Mouse (Mus musculus) hindbrain, postnatal 0 days (tissue): ENCODE data around the gene Tnfsf11. TPM values are rescaled to one million over a fixed set of nuclear protein-coding genes. Genes with fewer than 3 reads are reported as not detected.

Source experiments
- ATAC-seq: fragments of 200-750 bp; cut with Nextera tagmentation; 2 replicates; pipeline ENCODE4 v1.8.0; 2017; ENCODE audit warnings: mild to moderate bottlenecking, moderate TSS enrichment, moderate library complexity
- DNase-seq: peaks from one replicate; pipeline ENCODE4 v3.0.0-alpha.2; 2015; ENCODE audit warnings: low spot score
- H3K27ac ChIP-seq: fragments of 300-500 bp; sonication (generic); 2 replicates; pipeline ENCODE4 v1.5.1; 2014; ENCODE audit warnings: mild to moderate bottlenecking
- H3K27me3 ChIP-seq: fragments of 300-500 bp; sonication (generic); 2 replicates; pipeline ENCODE4 v1.6.1; 2014; ENCODE audit warnings: low read length, mixed read lengths; ENCODE audit not compliant: insufficient read depth
- H3K36me3 ChIP-seq: fragments of 300-500 bp; sonication (generic); 2 replicates; pipeline ENCODE4 v1.6.1; 2014; ENCODE audit warnings: low read length, mixed read lengths; ENCODE audit not compliant: insufficient read depth
- H3K4me1 ChIP-seq: fragments of 300-500 bp; sonication (generic); 2 replicates; pipeline ENCODE4 v1.6.1; 2014; ENCODE audit warnings: antibody characterized with exemption, low read length, mixed read lengths; ENCODE audit not compliant: insufficient read depth
- H3K4me2 ChIP-seq: fragments of 300-500 bp; sonication (generic); 2 replicates; pipeline ENCODE4 v1.6.1; 2014; ENCODE audit warnings: low read depth, mild to moderate bottlenecking, low read length, moderate library complexity, mixed read lengths
- H3K4me3 ChIP-seq: fragments of 300-500 bp; sonication (generic); 2 replicates; pipeline ENCODE4 v1.5.1; 2014; ENCODE audit warnings: low read length
- H3K9ac ChIP-seq: fragments of 300-500 bp; sonication (generic); replicated peaks from 2 replicates; pipeline ENCODE4 v1.6.1; 2014; ENCODE audit warnings: mild to moderate bottlenecking, low read length, moderate library complexity, mixed read lengths
- H3K9me3 ChIP-seq: fragments of 300-500 bp; sonication (generic); 2 replicates; pipeline ENCODE4 v1.6.1; 2016; ENCODE audit warnings: low read length, mixed read lengths
- CTCF ChIP-seq: IDR thresholded peaks from 2 replicates; pipeline ENCODE4 v1.5.1; 2016; ENCODE audit warnings: antibody characterized with exemption, control low read depth, low read depth
- WGBS: fragments of 180-500 bp; shearing (Covaris S2); extraction: QIAGEN DNeasy Blood & Tissue Kit; methylation state at CpG from one replicate; pipeline ENCODE4 v1.1.7; 2014; 5-methylcytosine and 5-hydroxymethylcytosine counted together
- polyA plus RNA-seq: library from polyadenylated mRNA; unstranded; fragments of >200 nt; fragmentation: Nextera tagmentation; extraction: Ambion mirVana; gene quantifications from 2 replicates; pipeline ENCODE4 v1.2.1, GENCODE M21; 2015
- total RNA-seq: library from RNA; depleted of rRNA; stranded (reverse); fragments of >200 nt; gene quantifications from 2 replicates; pipeline ENCODE4 v1.2.3, GENCODE M21; 2014

Tnfsf11 gene
- total and polyA plus RNA-seq, 2 experiments from 2014 or later: not detected

DNA sequence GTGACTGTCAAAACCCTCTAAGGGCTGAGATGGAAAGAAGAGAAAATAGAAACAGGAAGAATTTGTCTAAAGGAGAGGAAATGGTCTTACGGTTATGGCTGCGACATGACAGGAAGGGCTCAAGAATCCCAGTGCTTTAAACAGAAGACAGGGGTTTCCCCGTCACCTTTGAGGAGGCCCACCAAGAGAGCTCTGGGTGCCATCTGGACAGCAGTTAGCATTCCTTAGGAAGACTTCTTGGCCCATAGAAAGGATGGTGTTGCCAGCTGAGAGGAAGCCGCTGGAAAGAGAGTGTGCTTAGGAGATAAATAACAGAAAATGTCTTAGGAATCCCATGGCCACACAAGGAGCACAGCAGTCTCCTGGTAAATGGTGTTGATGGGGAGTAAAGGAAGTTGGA lies 34.3 kb upstream of the Tnfsf11 start:
- H3K36me3 ChIP-seq: no peaks in the 10 kb centered on the region

DNA sequence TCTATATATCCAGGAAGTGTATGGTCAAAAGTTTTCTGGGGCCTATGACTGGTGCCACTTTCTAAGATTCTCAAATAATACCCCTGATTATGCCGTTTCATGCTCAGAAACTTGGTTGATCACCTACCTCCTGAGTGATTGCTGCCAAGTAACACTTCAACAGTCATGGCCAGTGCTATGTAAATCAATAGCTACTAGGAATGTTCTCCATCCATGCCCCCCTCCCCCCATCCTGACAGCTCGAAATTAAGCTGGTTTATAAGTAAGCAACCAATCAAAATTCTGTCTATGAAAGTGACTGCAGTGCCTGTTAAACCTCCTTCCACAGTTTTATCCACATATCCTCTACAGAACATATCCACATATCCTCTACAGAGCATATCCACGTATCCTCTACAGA lies 25.5 kb upstream of the Tnfsf11 start:
- H3K36me3 ChIP-seq: no peaks in the 10 kb centered on the region
- H3K9ac ChIP-seq: no peak overlapping the region
- H3K4me1 ChIP-seq: no peaks in the 10 kb centered on the region
- no peak overlapping the region for H3K4me3 ChIP-seq
- TF ChIP-seq CTCF: no peak
- DNase-seq (no peak), ATAC-seq (no peak)
- H3K4me2 ChIP-seq: no peak overlapping the region
- no peak overlapping the region for H3K27ac ChIP-seq
- no peaks in the 10 kb centered on the region for H3K27me3 ChIP-seq
- WGBS: 81% methylated on average over 3 of the region's 3 CpGs
- no peaks in the 10 kb centered on the region for H3K9me3 ChIP-seq

More for the DNA sequence above, 34.3 kb upstream of the Tnfsf11 start:
- H3K9me3 ChIP-seq: no peaks in the 10 kb centered on the region
- H3K9ac ChIP-seq: no peak overlapping the region
- 88% methylated on average over 4 of the region's 4 CpGs for WGBS
- no peak for DNase-seq
- H3K4me2 ChIP-seq: no peak overlapping the region
- H3K27ac ChIP-seq: no peak overlapping the region
- no peaks in the 10 kb centered on the region for H3K4me1 ChIP-seq
- no peak for TF ChIP-seq CTCF
- ATAC-seq: no peak
- H3K27me3 ChIP-seq: no peaks in the 10 kb centered on the region
- H3K4me3 ChIP-seq: no peak overlapping the region

DNA sequence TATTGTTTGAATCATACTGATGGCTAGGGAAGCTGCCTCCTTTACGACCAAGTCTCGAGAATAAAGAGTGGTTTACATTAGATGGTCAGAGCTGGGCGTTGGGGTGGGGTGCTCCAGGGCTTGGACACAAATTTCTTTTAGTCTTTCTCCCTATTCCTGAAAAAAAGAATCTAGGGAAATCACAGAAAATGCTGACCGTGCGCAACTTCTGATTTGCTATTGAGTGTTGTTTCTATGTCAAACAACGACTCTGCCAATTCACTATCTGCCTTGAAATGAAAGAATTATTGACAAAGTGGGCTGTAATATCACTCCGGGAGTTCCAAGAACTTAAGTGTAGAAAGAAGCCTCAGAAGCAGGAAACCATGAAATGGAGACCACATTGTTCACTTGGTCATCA lies 23.5 kb upstream of the Tnfsf11 start:
- Histone ChIP-seq H3K27ac (no peak overlapping the region), H3K9me3 (no peaks in the 10 kb centered on the region), H3K4me1 (no peaks in the 10 kb centered on the region), H3K36me3 (no peaks in the 10 kb centered on the region), H3K4me2 (no peak overlapping the region), H3K9ac (no peak overlapping the region), H3K4me3 (no peak overlapping the region), H3K27me3 (no peaks in the 10 kb centered on the region)
- ATAC-seq (no peak), DNase-seq (no peak)
- no peak for TF ChIP-seq CTCF
- WGBS: 69% methylated on average over 7 of the region's 7 CpGs

DNA sequence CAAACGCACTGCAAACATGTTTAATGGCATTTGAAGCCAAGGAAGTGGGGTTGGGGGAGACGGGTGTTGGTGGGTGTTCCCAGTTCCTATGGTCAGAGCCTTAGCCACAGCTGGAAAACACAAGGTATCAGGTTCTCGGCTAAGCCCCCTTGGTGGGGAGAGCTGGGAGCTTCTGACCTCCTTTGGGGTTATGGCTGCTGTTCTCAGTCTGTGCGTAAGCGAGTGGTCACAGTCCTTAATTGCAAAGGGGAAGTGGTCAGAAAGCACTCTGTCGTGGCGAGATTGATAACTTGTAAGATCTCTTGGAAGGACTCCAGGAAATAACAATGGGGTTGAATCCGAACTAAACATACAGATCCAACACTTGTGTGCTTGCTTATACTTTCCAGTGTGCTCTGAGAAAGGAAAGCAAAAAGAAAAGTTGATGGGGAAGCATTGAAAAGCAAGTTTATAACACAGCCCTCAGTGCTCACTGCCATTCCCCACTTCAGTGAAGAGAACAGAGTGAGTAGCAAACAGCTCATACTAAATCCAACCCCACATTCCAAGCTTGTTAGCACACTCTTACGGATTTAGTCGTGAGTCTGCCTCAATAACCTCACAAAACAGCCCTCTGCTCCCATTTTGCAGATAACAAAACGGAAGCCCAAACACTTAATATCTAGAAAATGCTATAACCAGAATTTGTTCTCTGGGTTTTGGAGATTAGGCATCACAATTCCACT lies 22.9 kb upstream of the Tnfsf11 start:
- no peaks in the 10 kb centered on the region for H3K36me3 ChIP-seq
- no peaks in the 10 kb centered on the region for H3K9me3 ChIP-seq
- DNase-seq: no peak
- TF ChIP-seq CTCF: no peak
- no peak for ATAC-seq
- WGBS: 51% methylated on average over 11 of the region's 11 CpGs
- H3K27me3 ChIP-seq: no peaks in the 10 kb centered on the region
- H3K4me3 ChIP-seq: no peak overlapping the region
- H3K9ac ChIP-seq: no peak overlapping the region
- H3K4me1 ChIP-seq: no peaks in the 10 kb centered on the region
- H3K27ac ChIP-seq: no peak overlapping the region
- no peak overlapping the region for H3K4me2 ChIP-seq

DNA sequence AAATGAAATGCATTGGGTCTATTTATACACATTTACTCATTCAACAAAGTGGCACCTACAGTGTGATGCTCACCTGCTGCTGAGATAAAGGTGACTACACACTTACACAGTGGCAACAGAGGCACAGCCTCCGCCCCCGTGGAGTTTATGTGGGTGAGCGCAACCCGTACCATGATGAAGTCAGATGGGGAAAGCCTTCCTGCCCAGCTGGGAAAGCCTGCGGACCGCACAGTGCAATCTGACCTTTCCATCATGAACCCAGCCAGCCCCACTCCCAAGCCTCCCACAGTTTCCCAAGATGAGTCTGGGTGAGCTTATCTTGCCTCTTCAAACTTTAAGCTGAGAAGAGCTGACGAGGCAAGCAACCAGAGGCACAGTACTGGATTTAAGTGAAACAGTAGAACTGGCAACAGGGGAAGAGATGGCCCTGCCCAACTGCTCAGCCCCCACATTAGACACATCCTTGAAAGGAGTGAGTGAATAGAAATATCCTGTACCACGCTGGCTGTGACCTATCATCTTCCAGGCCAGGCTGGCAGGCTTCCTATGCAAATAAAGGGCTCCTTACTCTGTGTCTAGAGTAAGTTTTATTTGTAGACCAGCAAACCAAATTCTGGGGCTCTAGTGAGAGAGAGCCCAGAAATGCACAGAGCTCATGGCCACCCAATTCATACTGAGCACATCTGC lies 22.1 kb upstream of the Tnfsf11 start:
- H3K4me1 ChIP-seq: no peaks in the 10 kb centered on the region
- no peaks in the 10 kb centered on the region for H3K9me3 ChIP-seq
- H3K36me3 ChIP-seq: no peaks in the 10 kb centered on the region
- H3K27me3 ChIP-seq: no peaks in the 10 kb centered on the region
- no peak for TF ChIP-seq CTCF
- H3K9ac ChIP-seq: no peak overlapping the region
- H3K4me2 ChIP-seq: no peak overlapping the region
- 80% methylated on average over 8 of the region's 8 CpGs for WGBS
- ATAC-seq: no peak
- no peak overlapping the region for H3K27ac ChIP-seq
- no peak overlapping the region for H3K4me3 ChIP-seq
- DNase-seq: no peak

DNA sequence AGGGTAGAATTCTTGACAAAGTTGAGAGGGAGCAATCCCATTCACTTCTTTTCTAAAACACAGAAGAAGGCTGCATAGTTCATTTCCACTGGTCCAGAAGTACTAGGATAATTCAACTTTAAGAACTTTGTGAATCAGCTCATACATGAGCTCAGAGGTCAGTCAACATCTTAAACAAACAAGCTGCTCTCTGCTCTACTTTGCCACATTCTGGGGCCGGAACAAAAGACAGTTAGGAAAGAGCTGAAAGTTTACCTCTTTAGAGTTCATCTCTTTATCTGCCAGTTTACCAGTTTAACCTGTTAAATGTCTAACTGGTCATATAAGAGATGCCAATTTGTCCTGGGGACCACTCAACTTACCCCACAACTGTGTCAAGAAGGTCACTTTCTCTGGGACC lies 15.5 kb upstream of the Tnfsf11 start:
- H3K36me3 ChIP-seq: no peaks in the 10 kb centered on the region
- no peak for DNase-seq
- no peaks in the 10 kb centered on the region for H3K9me3 ChIP-seq
- no peak overlapping the region for H3K4me3 ChIP-seq
- H3K27me3 ChIP-seq: no peaks in the 10 kb centered on the region
- ATAC-seq: no peak
- no peak for TF ChIP-seq CTCF
- no peak overlapping the region for H3K4me2 ChIP-seq
- no peak overlapping the region for H3K9ac ChIP-seq
- WGBS: 77% methylated on average over 1 of the region's 1 CpGs
- no peaks in the 10 kb centered on the region for H3K4me1 ChIP-seq
- H3K27ac ChIP-seq: no peak overlapping the region

DNA sequence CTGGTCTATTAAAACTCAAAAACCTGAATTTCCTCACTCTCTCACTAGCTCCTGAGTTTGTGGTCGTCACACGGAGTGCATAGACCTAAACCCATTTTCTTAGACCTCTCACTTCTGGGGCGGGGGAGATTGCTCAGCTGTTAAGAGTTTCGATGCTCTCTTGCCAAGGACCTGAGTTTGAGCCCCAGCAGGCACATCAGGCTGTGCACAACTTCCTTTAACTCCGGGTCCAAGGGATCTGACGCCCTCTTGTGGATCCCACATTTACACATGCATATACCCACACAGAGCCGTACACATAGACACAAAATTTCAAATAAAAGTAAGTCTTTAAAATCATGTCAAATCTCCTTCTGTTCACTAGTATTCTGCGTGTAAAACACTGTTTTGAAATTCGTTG lies 15.1 kb upstream of the Tnfsf11 start:
- no peaks in the 10 kb centered on the region for H3K36me3 ChIP-seq
- no peak overlapping the region for H3K4me3 ChIP-seq
- no peak overlapping the region for H3K27ac ChIP-seq
- H3K9ac ChIP-seq: no peak overlapping the region
- ATAC-seq: no peak
- no peak for TF ChIP-seq CTCF
- WGBS: 86% methylated on average over 9 of the region's 9 CpGs
- H3K4me1 ChIP-seq: no peaks in the 10 kb centered on the region
- H3K9me3 ChIP-seq: no peaks in the 10 kb centered on the region
- DNase-seq: no peak
- no peaks in the 10 kb centered on the region for H3K27me3 ChIP-seq
- no peak overlapping the region for H3K4me2 ChIP-seq
